Mouse (Mus musculus) olfactory bulb, adult 2 months (tissue): Measurements from ENCODE around the gene Dennd1a.

Experiments used
- CTCF ChIP-seq: fragments of 200-500 bp; IDR thresholded peaks from 2 replicates; pipeline ENCODE4 v1.5.1; 2012; ENCODE audit warnings: low read depth, mild to moderate bottlenecking, low read length, moderate library complexity; ENCODE audit not compliant: insufficient read depth
- POLR2A ChIP-seq: fragments of 200-500 bp; IDR thresholded peaks from 2 replicates; pipeline ENCODE4 v1.6.1; 2012; ENCODE audit warnings: mild to moderate bottlenecking, low read depth, low read length, moderate library complexity; ENCODE audit not compliant: insufficient read depth

DNA sequence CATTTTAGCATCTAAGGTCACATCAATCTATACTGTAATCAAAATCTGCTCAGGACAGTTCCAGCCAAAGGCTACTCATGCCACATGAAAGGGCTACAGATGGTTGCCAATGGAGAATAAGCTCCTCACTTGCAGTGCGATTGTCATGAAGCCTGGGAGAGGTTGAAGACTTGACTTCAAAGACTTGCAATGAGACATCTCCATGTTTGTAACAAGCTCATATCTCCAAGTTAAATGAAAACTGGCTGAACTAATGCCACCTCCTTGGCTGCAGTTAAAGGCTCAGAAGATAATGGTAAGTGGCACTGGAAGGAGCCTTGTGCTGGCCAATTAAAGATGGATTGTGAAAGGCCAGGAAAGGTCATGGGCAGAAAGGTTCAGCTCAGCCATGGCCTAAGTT, 247.6 kb downstream of the Dennd1a start:
- TF ChIP-seq CTCF = no peak
- no peak for TF ChIP-seq POLR2A
